Mouse (Mus musculus) stomach, embryonic 16.5 days (tissue): ENCODE results near the gene Scrn3. TPM values are rescaled to one million over a fixed set of nuclear protein-coding genes. Genes with fewer than 3 reads are reported as not detected.

ENCODE experiments used
- ATAC-seq: fragments of 200-750 bp; cut with Nextera tagmentation; 2 replicates; pipeline ENCODE4 v1.8.0; 2017; ENCODE audit warnings: moderate number of reproducible peaks, moderate TSS enrichment; ENCODE audit not compliant: insufficient read depth, low FRiP score
- H3K27ac ChIP-seq: fragments of 300-500 bp; sonication (generic); 2 replicates; pipeline ENCODE4 v1.5.1; 2014; ENCODE audit warnings: low read length
- H3K27me3 ChIP-seq: fragments of 300-500 bp; sonication (generic); 2 replicates; pipeline ENCODE4 v1.6.1; 2014; ENCODE audit warnings: low read length, control low read depth, mixed read lengths; ENCODE audit not compliant: control insufficient read depth, insufficient read depth
- H3K36me3 ChIP-seq: fragments of 300-500 bp; sonication (generic); 2 replicates; pipeline ENCODE4 v1.6.1; 2014; ENCODE audit warnings: low read length; ENCODE audit not compliant: control insufficient read depth, insufficient read depth
- H3K4me1 ChIP-seq: fragments of 300-500 bp; sonication (generic); 2 replicates; pipeline ENCODE4 v1.6.1; 2014; ENCODE audit warnings: low read length, control low read depth, mixed read lengths; ENCODE audit not compliant: control insufficient read depth, insufficient read depth
- H3K4me2 ChIP-seq: fragments of 300-500 bp; sonication (generic); 2 replicates; pipeline ENCODE4 v1.6.1; 2014; ENCODE audit warnings: low read depth, low read length, mixed read lengths
- H3K4me3 ChIP-seq: fragments of 300-500 bp; sonication (generic); replicated peaks from 2 replicates; pipeline ENCODE4 v1.5.1; 2014; ENCODE audit warnings: mild to moderate bottlenecking, low read length
- H3K9ac ChIP-seq: fragments of 300-500 bp; sonication (generic); 2 replicates; pipeline ENCODE4 v1.6.1; 2014; ENCODE audit warnings: low read length
- H3K9me3 ChIP-seq: fragments of 300-500 bp; sonication (generic); replicated peaks from 2 replicates; pipeline ENCODE4 v1.6.1; 2016; ENCODE audit warnings: low read length, control low read depth; ENCODE audit not compliant: control insufficient read depth
- WGBS: fragments of 180-500 bp; shearing (Covaris S2); extraction: QIAGEN DNeasy Blood & Tissue Kit; methylation state at CpG from one replicate; pipeline ENCODE4 v1.1.7; 2014; 5-methylcytosine and 5-hydroxymethylcytosine counted together
- polyA plus RNA-seq: library from polyadenylated mRNA; unstranded; fragments of >200 nt; fragmentation: Nextera tagmentation; extraction: Ambion mirVana; gene quantifications from 2 replicates; pipeline ENCODE4 v1.2.1, GENCODE M21; 2015

Scrn3 gene
- polyA plus RNA-seq, 1 experiment from 2014 or later: 16.1 TPM

- ATAC-seq: no peak
- H3K4me3 ChIP-seq: no peak overlapping the region
- H3K4me1 ChIP-seq: no peaks in the 10 kb centered on the region
- no peaks in the 10 kb centered on the region for H3K9me3 ChIP-seq
- no peak overlapping the region for H3K27ac ChIP-seq
- H3K4me2 ChIP-seq: no peak overlapping the region
- WGBS: 86% methylated on average over 9 of the region's 9 CpGs
- H3K27me3 ChIP-seq: no peaks in the 10 kb centered on the region
- H3K36me3 ChIP-seq: peaks cover 8% of the 10 kb centered on the region; the same call in 1 of the 2 replicates
- H3K9ac ChIP-seq: no peak overlapping the region
These were observed 9.7 kb upstream of the Scrn3 start for GRCm38 (mm10) chr2:73302722-73303121.

GRCm38 (mm10) chr2:73304506-73304905, 7.9 kb upstream of the Scrn3 start:
- Histone ChIP-seq H3K27me3 (no peaks in the 10 kb centered on the region), H3K27ac (no peak overlapping the region), H3K4me3 (no peak overlapping the region), H3K9ac (no peak overlapping the region), H3K4me2 (no peak overlapping the region), H3K4me1 (no peaks in the 10 kb centered on the region), H3K9me3 (no peaks in the 10 kb centered on the region), H3K36me3 (peaks cover 8% of the 10 kb centered on the region; the same call in 1 of the 2 replicates)
- ATAC-seq: no peak
- 82% methylated on average over 5 of the region's 5 CpGs for WGBS

DNA sequence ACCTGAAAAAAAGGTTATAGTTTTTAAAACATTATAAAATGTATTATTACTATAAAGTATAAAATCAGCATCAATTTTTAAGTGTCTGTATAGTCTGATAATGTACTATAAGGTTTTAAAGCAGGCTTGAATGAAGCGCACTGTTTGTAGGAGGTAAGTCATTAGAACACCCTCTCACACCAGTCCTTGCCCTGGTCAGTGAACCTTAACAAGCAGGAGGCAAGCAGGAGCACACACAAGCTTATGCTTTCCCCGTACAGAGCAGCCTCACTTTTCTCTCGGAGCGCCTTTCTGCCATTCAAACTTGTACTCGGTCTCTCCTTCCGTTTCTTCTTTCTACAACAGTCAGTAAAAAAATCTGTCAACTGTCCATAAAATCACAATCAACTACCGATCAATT, 6.4 kb upstream of the Scrn3 start:
- no peak overlapping the region for H3K27ac ChIP-seq
- ATAC-seq: no peak
- no peaks in the 10 kb centered on the region for H3K27me3 ChIP-seq
- no peak overlapping the region for H3K4me3 ChIP-seq
- no peak overlapping the region for H3K4me2 ChIP-seq
- H3K36me3 ChIP-seq: peaks cover 14% of the 10 kb centered on the region
- no peak overlapping the region for H3K9ac ChIP-seq
- H3K9me3 ChIP-seq: no peaks in the 10 kb centered on the region
- WGBS: 90% methylated on average over 7 of the region's 7 CpGs
- H3K4me1 ChIP-seq: no peaks in the 10 kb centered on the region

- Histone ChIP-seq H3K36me3 (peaks cover 6% of the 10 kb centered on the region; the same call in 1 of the 2 replicates), H3K4me1 (peaks cover 9% of the 10 kb centered on the region), H3K27me3 (no peaks in the 10 kb centered on the region), H3K4me2 (peak overlapping the region; percentile 70), H3K9me3 (no peaks in the 10 kb centered on the region), H3K27ac (peak overlapping the region; percentile 91), H3K4me3 (peak overlapping the region; percentile 91), H3K9ac (peak overlapping the region; percentile 77)
- ATAC-seq: peak; percentile 48
- 27% methylated on average over 14 of the region's 14 CpGs for WGBS
These were observed 708 bp downstream of the Scrn3 start for GRCm38 (mm10) chr2:73313117-73313501.

GRCm38 (mm10) chr2:73314311-73314710, 1.9 kb downstream of the Scrn3 start:
- no peak for ATAC-seq
- H3K4me2 ChIP-seq: no peak overlapping the region
- peaks cover 9% of the 10 kb centered on the region for H3K4me1 ChIP-seq
- WGBS: 91% methylated on average over 3 of the region's 3 CpGs
- H3K9ac ChIP-seq: no peak overlapping the region
- peaks cover 6% of the 10 kb centered on the region; the same call in 1 of the 2 replicates for H3K36me3 ChIP-seq
- no peaks in the 10 kb centered on the region for H3K27me3 ChIP-seq
- H3K4me3 ChIP-seq: no peak overlapping the region
- no peaks in the 10 kb centered on the region for H3K9me3 ChIP-seq
- no peak overlapping the region for H3K27ac ChIP-seq

- Histone ChIP-seq H3K4me1 (0 out of 2 replicates have a peak, but pooled peaks cover 4% of the 10 kb centered on the region), H3K27me3 (no peaks in the 10 kb centered on the region), H3K27ac (no peak overlapping the region), H3K9me3 (no peaks in the 10 kb centered on the region), H3K9ac (no peak overlapping the region), H3K36me3 (no peaks in the 10 kb centered on the region), H3K4me2 (no peak overlapping the region), H3K4me3 (no peak overlapping the region)
- 89% methylated on average over 9 of the region's 9 CpGs for WGBS
- ATAC-seq: no peak
These were observed 5.0 kb downstream of the Scrn3 start for GRCm38 (mm10) chr2:73317426-73317825.

- Histone ChIP-seq H3K4me1 (no peaks in the 10 kb centered on the region), H3K9me3 (no peaks in the 10 kb centered on the region), H3K27ac (no peak overlapping the region), H3K36me3 (no peaks in the 10 kb centered on the region), H3K9ac (no peak overlapping the region), H3K27me3 (no peaks in the 10 kb centered on the region), H3K4me2 (no peak overlapping the region), H3K4me3 (no peak overlapping the region)
- 87% methylated on average over 5 of the region's 5 CpGs for WGBS
- ATAC-seq: no peak
These were observed 6.8 kb downstream of the Scrn3 start for GRCm38 (mm10) chr2:73319218-73319617.

DNA sequence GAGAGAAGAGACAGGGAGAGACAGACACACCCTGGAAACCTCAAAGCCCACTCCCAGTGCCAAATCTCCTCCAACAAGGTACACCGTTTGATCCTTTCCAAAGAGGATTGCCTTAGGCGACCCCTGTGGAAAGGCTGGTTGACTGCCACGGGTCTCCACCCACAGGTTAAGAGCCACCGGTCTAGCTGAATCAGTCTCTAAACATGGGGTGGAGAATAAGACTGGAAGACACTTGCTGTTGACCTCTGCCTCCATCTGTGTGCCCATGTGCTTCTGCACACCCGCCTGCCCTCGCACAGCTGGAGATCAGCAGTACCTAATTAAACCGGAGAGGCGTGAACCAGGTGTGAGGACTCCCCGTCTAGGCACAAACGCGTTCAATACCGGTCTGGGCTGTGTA, 10.6 kb downstream of the Scrn3 start:
- no peaks in the 10 kb centered on the region for H3K9me3 ChIP-seq
- no peak for ATAC-seq
- H3K9ac ChIP-seq: no peak overlapping the region
- H3K4me2 ChIP-seq: no peak overlapping the region
- H3K4me1 ChIP-seq: no peaks in the 10 kb centered on the region
- H3K27ac ChIP-seq: no peak overlapping the region
- 61% methylated on average over 12 of the region's 12 CpGs for WGBS
- no peaks in the 10 kb centered on the region for H3K27me3 ChIP-seq
- no peak overlapping the region for H3K4me3 ChIP-seq
- H3K36me3 ChIP-seq: no peaks in the 10 kb centered on the region

DNA sequence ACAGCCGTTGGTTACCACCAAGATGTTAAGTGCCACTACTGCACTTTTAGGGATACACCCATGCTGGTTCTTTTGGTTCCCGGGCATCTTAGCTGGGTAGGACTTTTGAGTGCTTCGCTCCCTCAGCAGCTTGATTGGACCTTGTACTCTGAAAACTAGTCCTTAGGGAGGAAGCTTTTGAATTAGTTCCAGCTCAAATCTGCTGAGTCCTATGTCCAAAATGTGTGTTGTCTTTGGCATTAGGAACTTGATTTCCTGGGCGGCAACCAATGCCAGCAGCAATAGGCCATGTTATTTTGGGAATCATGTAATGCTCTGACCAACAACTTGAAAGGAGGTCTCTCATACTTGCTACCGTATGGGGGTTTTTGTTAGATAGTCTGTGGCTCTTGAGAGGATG, 13.5 kb downstream of the Scrn3 start:
- Histone ChIP-seq H3K4me1 (no peaks in the 10 kb centered on the region), H3K4me3 (no peak overlapping the region), H3K4me2 (no peak overlapping the region), H3K9me3 (no peaks in the 10 kb centered on the region), H3K27me3 (no peaks in the 10 kb centered on the region), H3K9ac (no peak overlapping the region), H3K36me3 (no peaks in the 10 kb centered on the region), H3K27ac (no peak overlapping the region)
- 89% methylated on average over 5 of the region's 5 CpGs for whole genome bisulfite sequencing
- ATAC-seq: no peak

DNA sequence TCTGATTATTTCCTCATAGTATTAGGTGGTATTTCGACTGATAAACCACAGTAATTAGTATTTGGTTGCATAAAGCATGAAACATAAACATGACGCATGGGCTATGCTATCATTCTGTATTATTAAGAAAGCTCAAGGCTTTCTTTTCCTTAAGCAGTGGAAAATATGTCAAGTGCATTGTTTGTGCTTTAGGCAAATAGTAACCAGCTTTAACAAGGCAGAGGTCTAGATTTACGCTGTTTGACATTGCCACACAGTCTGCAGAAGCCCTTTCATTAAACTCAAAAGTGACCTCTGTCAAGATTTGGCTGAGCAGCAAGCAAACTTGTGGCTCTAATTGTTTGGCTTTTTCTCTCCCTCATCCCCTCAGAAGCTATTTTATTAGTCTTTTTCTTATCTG, 23.5 kb downstream of the Scrn3 start:
- Histone ChIP-seq H3K27ac (no peak overlapping the region), H3K36me3 (no peaks in the 10 kb centered on the region), H3K9me3 (no peaks in the 10 kb centered on the region), H3K27me3 (no peaks in the 10 kb centered on the region), H3K4me2 (no peak overlapping the region), H3K9ac (no peak overlapping the region), H3K4me3 (no peak overlapping the region), H3K4me1 (no peaks in the 10 kb centered on the region)
- 79% methylated on average over 3 of the region's 3 CpGs for WGBS
- no peak for ATAC-seq
